Mouse (Mus musculus): ENCODE measurements around the gene Krt90.

Krt90 gene

GRCm38 (mm10) chr15:101562850-101563249 lies at the start of gene Krt90:
Gene Krt90, minus strand, starts transcription at chr15:101562950.
- in situ Hi-C loops (cut with MboI, MseI) = no loop called here

GRCm38 (mm10) chr15:101599123-101599522 lies 36.4 kb upstream of the Krt90 start:
- in situ Hi-C loops (cut with MboI, MseI) = no loop called here

DNA sequence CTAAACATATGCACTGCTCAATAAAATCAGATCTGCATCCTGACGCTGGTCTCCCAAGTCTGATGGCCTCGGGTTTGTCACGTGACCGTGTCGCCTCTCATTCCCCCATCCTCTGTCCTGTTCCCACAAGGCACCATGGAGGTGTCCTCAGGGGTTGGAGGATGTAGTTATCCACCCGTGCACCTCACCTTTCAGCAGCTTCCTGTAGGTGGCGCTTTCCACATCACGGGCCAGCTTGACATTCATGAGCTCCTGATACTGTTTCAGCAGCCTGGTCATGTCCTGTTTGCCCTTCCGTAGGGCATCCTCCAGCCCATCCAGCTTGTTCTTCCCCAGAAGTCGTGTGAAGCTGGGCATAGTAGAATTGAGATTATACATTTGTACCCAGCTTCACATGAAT lies 25.5 kb upstream of the Krt90 start:
- in situ Hi-C loops (cut with MboI, MseI) = no loop called here

DNA sequence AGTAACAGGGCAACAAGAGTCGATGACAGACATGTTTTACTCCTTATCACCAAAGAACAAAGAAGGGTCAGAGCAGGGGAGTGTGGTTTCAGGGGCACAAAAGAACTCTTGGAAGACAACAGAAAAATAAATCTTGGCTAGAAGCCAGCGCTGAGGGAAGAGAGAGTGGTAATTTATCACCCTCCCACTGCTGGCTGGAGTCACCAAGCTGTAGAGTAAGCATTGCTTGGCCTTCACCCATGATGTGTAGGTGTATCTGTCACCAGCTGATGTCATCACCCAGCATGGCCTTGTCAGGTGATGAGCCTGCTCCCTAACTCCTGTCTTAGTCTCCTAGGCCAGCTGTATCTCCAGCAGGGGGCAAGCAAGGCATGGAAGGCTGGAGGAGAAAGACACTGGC lies 21.7 kb upstream of the Krt90 start:
- in situ Hi-C loops (cut with MboI, MseI) = no loop called here

DNA sequence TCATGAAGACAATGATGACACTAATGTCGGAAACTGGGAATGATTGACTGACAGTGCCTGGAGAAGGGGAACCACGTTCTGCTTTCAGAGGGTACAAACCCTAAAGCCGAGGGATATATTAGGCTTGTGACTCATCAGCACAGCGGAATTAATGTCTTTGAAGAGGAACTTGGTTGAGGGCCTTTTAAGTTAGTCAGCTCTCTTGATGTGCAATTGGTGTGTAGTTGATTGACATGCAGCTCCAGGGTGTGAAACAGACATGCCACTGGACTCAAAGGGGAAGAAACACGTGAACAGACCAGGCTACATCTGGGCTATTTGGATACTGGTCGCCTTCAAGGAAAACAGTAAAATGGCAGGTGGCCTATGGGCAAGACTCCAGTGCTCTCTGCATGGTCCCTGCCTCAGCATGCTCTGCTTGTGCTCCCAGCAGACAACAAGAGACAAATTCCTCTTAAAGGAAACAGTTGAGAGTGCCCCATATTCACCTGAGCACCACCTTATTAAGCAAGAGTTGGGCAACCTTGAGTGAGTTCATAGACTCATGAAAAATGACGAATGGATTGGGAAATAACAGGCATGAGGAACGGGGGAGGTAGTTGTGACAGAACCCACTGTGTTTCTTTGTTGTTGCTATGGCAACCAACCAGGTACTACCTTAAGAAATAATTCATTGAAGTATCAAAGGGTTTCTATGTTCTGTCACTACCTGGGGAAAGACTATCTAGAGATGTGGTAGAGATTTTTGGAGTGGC lies 20.6 kb upstream of the Krt90 start:
- in situ Hi-C loops (cut with MboI, MseI) = no loop called here

- in situ Hi-C loops (cut with MboI, MseI) = no loop called here
Observed at GRCm38 (mm10) chr15:101581701-101582100, 19.0 kb upstream of the Krt90 start.

DNA sequence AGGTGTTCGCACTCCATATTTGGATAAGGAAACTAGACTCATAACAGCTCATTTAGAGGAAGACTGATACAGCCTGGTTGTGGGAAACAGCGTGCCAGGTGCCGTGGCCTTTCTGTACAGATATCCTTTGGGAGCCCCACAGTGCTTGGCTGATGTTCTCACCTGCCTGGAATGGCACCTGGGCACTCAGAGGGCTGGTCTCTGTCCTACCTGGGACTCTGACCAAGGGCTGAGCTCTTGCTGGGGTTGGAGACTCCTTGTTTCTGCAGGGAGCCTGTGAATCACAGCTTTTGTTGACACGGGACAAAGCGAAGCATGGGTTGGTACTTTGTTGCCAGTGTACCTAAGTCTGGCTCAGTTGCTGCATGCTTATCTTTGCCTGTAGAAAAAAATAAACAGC lies 12.8 kb upstream of the Krt90 start:
- in situ Hi-C loops (cut with MboI, MseI) = no loop called here

DNA sequence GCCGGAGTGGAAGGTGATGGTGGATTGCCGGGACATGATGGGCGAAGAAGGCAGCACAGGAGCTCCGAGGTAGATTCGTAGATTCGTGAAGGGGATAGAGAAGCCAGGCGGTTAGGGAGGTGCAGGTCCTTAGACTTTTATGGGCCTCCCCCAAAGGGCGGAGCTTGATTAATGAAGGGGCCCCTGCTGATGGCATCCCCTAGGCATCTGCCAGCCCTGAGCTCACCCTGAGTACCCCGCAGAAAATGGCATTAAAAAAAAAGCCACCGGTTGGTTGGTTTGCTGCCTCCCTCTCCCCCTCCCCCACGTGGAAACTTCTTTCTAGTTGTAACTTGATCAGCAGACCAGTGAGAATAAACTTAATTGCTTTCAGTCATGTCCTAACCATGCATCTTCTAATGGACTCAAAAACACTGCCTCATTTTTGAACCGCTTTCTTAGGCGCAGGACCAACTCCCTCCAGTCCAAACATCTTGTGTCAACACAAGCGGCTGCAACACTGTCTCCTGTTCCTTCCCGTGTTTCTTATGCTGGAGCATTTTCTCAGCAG lies 11.1 kb upstream of the Krt90 start, which contains the start of gene Krt75:
Gene Krt75, minus strand, starts transcription at position 109 of the 550 bp plus-strand sequence.
- in situ Hi-C loops (cut with MboI, MseI) = no loop called here

GRCm38 (mm10) chr15:101567780-101568179 lies 5.0 kb upstream of the Krt90 start:
- in situ Hi-C loops (cut with MboI, MseI) = no loop called here

DNA sequence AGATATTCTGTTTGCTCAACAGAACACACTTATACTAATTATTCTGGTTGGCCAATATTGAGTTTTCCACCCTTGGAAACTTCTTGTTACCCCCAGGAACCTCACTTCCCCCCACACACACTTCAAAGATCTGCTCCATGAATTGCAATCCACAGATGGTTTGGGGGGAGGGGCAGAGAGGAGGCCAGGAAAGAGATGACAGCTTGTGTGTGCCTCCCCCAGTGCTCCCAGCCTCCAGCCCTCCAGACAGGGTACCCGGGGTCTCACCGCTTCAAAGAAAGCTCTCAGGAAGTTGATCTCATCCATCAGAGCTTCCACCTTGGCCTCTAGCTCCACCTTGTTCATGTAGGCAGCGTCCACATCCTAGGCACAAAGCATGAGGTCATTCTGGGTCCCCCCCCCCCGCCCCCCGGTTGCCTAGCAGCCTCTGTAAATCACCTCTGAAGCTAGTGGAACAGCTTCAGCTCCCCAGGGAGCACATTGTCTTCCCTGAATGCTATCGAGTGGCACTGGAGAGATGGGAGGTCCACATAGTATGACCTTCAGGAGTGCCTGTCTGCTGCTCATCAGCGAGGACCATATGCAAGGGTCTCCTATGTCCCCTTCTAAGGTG lies 4.6 kb downstream of the Krt90 start:
- in situ Hi-C loops (cut with MboI, MseI) = no loop called here

DNA sequence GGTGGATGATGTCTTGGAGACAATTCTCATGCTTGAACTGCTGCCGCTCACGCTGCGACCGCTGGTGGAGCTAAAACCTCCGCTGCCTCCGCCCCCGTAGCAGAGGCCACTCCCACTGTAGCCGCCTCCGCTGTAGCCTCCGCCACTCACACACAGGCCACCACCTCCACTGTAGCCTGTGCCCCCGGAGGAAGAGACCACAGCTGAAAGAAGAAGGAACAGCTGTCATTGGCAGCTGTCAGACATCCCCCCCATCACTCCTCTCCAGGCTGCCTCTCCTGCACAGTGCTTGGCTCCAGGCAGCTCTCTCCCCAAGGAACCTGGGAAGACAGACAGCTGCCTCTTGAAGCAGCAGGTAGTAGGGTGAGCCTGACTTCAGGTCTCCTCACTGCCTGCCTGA lies 9.6 kb downstream of the Krt90 start:
- in situ Hi-C loops (cut with MboI, MseI) = no loop called here

DNA sequence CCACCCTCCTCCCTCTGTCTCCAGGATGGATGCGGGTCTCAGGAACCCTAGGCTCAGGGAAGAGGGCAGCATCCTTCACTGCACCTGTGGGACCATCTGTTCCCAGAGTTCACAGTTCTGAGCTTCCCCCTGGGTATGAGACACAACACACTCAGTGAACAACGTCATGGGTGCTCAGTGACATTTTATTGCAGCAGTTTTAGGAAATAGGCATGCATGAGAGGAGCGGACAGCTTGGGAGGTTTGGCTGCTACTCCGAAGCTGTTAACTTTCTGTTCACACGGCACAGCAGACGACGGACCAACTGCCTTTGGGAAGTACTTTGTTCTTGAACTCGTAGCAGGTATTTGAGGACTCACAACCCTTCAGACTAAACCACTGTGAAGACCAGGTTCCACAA lies 10.6 kb downstream of the Krt90 start:
- in situ Hi-C loops (cut with MboI, MseI) = no loop called here

DNA sequence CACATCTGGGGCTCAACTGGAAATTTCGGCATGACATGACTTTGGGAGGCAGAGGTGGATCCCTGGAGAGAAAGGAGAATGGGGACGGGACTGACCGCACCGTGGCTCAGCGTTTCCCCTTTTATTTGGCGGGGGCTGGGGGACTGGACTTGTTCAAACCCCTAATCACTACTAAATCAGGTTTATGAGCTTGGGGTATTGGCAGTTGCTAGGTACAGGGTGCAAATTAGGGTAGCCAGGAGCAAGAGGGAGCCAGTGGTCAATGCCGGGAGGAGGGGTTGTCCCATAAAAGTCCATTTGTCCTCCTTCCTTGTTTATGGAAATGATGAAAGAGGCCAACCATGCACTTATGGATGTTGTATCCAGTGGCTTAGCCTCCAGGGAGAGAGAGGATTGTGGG lies 12.2 kb downstream of the Krt90 start, which contains the start of gene Krt82:
Gene Krt82, minus strand, starts transcription at position 101 of the 400 bp plus-strand sequence.
- in situ Hi-C loops (cut with MboI, MseI) = no loop called here

GRCm38 (mm10) chr15:101544478-101544877 lies 18.3 kb downstream of the Krt90 start:
- in situ Hi-C loops (cut with MboI, MseI) = no loop called here

DNA sequence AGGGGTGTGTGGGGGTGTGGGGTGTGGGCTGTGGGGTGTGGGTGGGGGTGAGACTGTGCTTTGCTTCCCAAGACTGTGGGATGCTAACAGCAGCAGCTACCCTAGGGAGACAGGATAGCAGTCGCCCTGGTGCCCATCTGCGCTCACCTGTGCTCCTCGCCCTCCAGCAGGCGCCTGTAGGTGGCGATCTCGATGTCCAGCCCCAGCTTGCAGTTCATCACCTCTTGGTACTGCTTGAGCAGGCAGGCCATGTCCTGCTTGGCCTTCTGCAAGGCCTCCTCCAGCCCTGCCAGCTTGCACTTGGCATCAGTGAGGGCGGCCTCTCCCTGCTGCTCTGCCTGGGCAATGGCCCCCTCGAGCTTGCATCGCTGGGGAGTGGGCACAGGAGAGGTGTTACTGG lies 20.2 kb downstream of the Krt90 start:
- in situ Hi-C loops (cut with MboI, MseI) = no loop called here

GRCm38 (mm10) chr15:101538580-101538900 lies 24.2 kb downstream of the Krt90 start:
- in situ Hi-C loops (cut with MboI, MseI) = loop anchor here (10.0 kb wide), 1 partner anchor 436 kb away; no protein-coding TSS in a partner anchor

DNA sequence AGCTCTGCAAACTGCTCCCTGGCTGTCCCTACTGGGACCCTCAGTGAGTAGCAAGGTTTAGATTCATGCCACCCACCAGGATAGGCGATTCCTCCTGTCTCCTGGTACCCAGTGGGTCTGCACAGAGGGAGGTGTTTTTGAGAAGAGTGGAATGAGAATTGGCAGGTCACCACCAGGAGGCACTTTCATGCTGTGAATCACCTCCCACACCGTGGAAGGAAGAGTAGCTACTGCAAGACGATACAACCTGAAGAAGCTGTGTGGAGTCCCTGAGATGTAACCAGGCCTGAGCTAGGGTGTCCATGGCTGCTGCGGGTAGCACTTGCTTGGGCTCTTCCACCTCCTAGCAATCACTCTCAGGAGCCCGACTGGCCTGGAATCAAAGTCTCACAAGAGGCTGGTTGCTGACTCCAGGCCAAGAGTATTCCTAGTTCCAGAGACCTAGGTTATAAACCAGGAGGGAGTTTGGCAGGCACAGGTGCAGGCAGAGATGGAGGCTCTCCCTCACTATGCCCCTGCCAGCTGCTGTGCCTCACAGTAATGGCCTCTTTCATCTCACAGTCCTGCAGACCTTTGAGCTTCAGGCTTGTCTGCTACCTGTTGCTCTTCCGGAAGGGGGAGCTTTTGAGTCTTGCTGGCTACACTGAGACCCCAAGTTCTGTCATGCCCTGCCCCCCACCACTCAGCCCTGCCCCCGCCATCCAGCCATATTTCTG lies 24.7 kb downstream of the Krt90 start:
- in situ Hi-C loops (cut with MboI, MseI) = loop anchor here (10.0 kb wide), 1 partner anchor 437 kb away; no protein-coding TSS in a partner anchor

- in situ Hi-C loops (cut with MboI, MseI) = loop anchor here (10.0 kb wide), 1 partner anchor 439 kb away; no protein-coding TSS in a partner anchor
Observed at GRCm38 (mm10) chr15:101536054-101536850, 26.5 kb downstream of the Krt90 start.

DNA sequence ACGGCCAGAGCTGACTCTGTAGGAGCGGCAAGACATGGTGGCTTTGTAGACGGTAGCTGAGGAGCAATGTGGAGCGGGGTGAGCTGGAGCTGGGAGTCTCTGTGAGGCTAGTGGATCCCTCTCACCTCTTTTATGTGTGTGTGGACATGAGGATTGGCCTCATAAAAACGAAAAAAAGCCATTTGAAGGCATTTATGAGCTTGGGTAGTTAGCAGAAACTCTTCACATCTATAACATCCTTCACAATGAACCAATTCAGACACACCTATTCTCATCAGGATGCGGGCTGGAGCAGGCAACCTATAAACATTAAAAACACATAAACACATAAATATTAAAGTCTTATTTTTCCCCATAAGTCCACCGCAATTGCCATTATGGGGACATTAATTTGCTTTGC lies 30.0 kb downstream of the Krt90 start, which contains the start of gene Krt84:
Gene Krt84, minus strand, starts transcription at position 101 of the 400 bp plus-strand sequence.
- in situ Hi-C loops (cut with MboI, MseI) = loop anchor here (10.0 kb wide), 1 partner anchor 442 kb away; no protein-coding TSS in a partner anchor

DNA sequence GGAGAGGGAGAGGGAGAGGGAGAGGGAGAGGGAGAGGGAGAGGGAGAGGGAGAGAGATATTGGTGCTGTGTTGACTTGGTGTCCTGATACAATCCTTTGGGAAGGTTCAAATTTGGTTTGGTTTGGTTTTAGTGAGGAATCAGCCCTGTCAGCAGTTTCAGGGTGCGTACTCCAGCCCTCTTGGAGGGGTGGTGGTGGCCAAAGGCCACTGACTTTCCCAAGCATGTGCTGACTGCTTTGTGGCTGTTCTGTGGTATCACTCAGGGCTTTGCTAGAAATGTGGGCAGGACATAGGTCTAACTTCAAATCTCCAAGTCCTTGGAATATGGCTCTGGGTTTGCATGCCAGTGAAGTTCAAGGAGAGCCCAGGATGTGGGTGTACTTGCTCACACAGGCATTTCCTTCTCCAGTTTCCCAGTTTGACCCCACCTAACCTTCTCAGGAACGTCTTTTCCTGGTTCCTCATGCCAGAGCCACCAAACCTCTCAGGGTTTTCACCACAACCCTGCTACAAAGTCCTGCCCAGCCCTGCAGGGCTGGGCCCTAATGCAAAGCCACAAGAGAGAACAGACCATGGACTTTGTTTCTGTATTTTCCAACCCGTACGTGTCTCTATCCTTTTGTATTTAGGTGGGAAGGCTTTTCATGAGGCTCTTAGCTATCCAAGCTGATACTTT lies 40.1 kb downstream of the Krt90 start:
- in situ Hi-C loops (cut with MboI, MseI) = no loop called here

- in situ Hi-C loops (cut with MboI, MseI) = loop anchor here (5.0 kb wide), 1 partner anchor 87 kb away; no protein-coding TSS in a partner anchor
Observed at GRCm38 (mm10) chr15:101519792-101520191, 43.0 kb downstream of the Krt90 start.
